Mouse (Mus musculus) thymus, adult 2 months (tissue): ENCODE results near the gene Arid1a.

Experiments
- CTCF ChIP-seq: fragments of 200-500 bp; IDR thresholded peaks from 2 replicates; pipeline ENCODE4 v1.5.1; 2012; ENCODE audit warnings: mild to moderate bottlenecking, control low read depth, low read length, moderate library complexity, borderline replicate concordance; ENCODE audit not compliant: control insufficient read depth, poor library complexity, insufficient read depth; ENCODE audit errors: extremely low read depth
- POLR2A ChIP-seq: fragments of 200-500 bp; IDR thresholded peaks from 2 replicates; pipeline ENCODE4 v1.6.1; 2012; ENCODE audit warnings: mild to moderate bottlenecking, low read length, control low read depth, moderate library complexity; ENCODE audit not compliant: control insufficient read depth, poor library complexity, insufficient read depth; ENCODE audit errors: extremely low read depth

- TF ChIP-seq CTCF, result no peak
- TF ChIP-seq POLR2A, result no peak
These were observed 12.6 kb upstream of the Arid1a start for GRCm38 (mm10) chr4:133769157-133769556.
